Mouse (Mus musculus): ENCODE data around the gene AW551984. TPM values are rescaled to one million over a fixed set of nuclear protein-coding genes. Genes with fewer than 3 reads are reported as not detected.

Gene AW551984
- polyA plus RNA-seq, 1 experiment from 2014 or later, result 4.6 TPM

DNA sequence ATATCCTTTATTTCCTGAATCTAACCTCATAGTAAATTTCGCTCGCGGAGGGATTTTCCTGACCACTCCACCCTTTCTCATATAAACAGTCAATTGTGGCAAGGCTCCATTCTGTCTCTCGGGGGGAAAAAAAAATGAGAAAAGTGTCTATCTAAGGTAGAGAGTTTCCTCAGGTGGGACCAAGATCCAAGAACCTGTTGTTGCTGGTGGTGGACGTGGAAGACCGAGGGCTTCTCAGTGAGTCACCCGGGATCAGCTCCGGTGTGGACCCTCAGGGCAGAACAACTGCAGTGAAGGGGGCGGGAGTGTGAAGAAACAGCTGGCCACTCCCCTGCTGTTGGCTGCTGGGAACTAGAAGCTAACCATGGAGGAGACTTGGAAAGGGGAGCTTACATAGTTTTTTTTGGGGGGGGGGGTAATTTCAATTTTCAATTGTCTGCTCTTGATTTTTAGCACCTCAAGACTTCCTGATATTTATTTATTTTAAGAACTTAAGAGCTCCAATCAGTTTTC, 814 bp downstream of the AW551984 start:
- H3K4me2 ChIP-seq, result 0 out of 2 replicates have a peak overlapping the region, but pooled peaks have one; percentile 5
- H3K9ac ChIP-seq, result no peak overlapping the region
- no peak for ATAC-seq (ENCODE audit: insufficient read depth)
- no peak overlapping the region for H3K27ac ChIP-seq (replicated peaks)
- no peaks in the 10 kb centered on the region for H3K9me3 ChIP-seq (replicated peaks)
- no peaks in the 10 kb centered on the region for H3K36me3 ChIP-seq (replicated peaks)
- no peak overlapping the region for H3K4me3 ChIP-seq (replicated peaks)
- 3% methylated on average over 9 of the region's 9 CpGs for WGBS (ENCODE audit: insufficient replicate concordance)
- H3K4me1 ChIP-seq (replicated peaks), result no peaks in the 10 kb centered on the region
- H3K27me3 ChIP-seq, result peaks cover 17% of the 10 kb centered on the region

DNA sequence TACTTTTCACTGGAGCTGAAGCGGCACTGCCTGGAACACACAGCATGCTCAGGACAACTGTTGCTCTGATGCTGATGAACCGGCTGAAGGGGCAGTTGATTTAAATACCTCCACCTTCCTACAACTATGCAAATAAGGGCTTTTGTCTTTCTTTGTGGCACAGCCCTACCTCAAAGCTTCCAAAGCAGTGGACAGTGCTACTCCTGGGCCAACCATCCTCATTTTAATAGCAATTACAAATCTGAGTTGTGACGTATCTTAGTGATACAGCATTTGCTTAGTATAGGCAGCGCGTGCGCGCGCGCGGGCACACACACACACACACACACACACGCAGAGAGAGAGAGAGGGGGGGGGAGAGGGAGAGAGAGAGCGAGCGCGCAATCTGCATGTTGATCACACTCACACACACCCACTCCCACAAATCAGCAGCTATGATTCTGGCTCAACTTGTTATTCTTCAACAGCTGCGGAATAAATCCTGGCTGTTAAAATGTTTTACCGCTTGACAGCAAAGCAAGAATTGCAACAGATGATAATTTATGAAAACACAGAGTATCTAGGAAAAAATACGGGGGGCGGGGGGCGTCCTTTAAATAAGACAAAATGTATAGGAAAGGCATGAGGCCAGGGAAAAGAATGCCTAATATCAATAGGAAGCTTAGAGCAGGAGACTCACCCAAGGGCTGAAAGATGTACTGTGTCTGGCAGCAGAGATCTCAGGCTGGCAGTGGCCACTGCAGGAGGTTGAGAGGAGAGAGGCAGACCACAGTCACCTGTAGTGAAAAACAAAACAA, 1.5 kb downstream of the AW551984 start:
- no peaks in the 10 kb centered on the region for H3K36me3 ChIP-seq (replicated peaks)
- no peak overlapping the region for H3K4me3 ChIP-seq (replicated peaks)
- peaks cover 17% of the 10 kb centered on the region for H3K27me3 ChIP-seq
- H3K9me3 ChIP-seq (replicated peaks), result no peaks in the 10 kb centered on the region
- ATAC-seq (ENCODE audit: insufficient read depth), result no peak
- H3K9ac ChIP-seq, result no peak overlapping the region
- H3K27ac ChIP-seq (replicated peaks), result no peak overlapping the region
- H3K4me1 ChIP-seq (replicated peaks), result no peaks in the 10 kb centered on the region
- WGBS (ENCODE audit: insufficient replicate concordance), result 2% methylated on average over 19 of the region's 19 CpGs
- H3K4me2 ChIP-seq, result 0 out of 2 replicates have a peak overlapping the region, but pooled peaks have one; percentile 5

DNA sequence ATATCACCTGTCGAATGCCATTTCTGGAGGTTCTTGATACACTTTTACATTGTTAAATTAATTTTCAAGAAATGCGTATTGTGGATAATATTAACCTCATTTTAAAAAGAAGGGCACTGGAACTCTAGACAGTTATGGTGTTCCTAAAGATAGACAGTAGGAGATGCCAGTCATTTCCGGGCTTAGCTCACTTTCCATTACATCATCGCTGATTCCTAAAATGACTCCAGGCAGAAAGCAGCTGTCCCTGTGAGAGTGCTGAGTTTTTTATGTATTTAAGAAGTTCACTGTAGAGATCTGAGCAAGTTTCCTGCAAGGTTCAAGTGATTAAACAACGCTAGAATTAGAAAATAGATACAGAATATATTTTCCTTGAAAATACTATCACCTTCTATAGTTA, 27.2 kb downstream of the AW551984 start:
- Histone ChIP-seq H3K27ac (replicated peaks) (no peak overlapping the region), H3K4me2 (no peak overlapping the region), H3K9ac (no peak overlapping the region), H3K4me3 (replicated peaks) (no peak overlapping the region), H3K27me3 (no peaks in the 10 kb centered on the region), H3K36me3 (replicated peaks) (no peaks in the 10 kb centered on the region), H3K4me1 (replicated peaks) (no peaks in the 10 kb centered on the region), H3K9me3 (replicated peaks) (no peaks in the 10 kb centered on the region)
- 70% methylated on average over 5 of the region's 5 CpGs for WGBS (ENCODE audit: insufficient replicate concordance)
- no peak for ATAC-seq (ENCODE audit: insufficient read depth)

DNA sequence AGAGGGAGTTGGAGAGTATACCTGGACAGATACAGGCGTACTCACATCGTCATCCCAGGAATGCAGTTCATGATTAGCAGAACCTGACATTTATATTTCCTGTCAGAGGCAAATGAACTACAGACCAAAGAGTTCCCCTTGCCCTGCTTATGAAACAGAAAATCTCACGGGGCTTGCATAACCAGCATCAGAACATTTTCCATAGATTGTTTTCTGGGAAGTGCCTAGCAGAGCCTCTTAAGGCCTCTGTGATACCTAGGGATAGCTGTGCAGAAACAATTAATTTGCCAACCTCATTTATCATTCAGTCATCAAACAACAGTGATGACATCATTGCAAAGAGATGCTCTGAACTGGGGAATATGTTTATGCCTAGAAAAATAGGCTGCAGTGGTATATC, 28.7 kb downstream of the AW551984 start, which contains the start of gene Olfr959:
Olfr959 (minus strand) TSS at position 101 of the 400 bp plus-strand sequence.
- Histone ChIP-seq H3K9ac (no peak within 1 kb of the TSS), H3K4me1 (replicated peaks) (no peaks in the 10 kb centered on the region), H3K4me2 (no peak within 1 kb of the TSS), H3K27me3 (no peaks in the 10 kb centered on the region), H3K36me3 (replicated peaks) (no peaks in the 10 kb centered on the region), H3K9me3 (replicated peaks) (no peaks in the 10 kb centered on the region), H3K4me3 (replicated peaks) (no peak within 1 kb of the TSS), H3K27ac (replicated peaks) (no peak within 1 kb of the TSS)
- no peak for ATAC-seq (ENCODE audit: insufficient read depth)
- 53% methylated on average over 3 of the region's 3 CpGs for WGBS (ENCODE audit: insufficient replicate concordance)

DNA sequence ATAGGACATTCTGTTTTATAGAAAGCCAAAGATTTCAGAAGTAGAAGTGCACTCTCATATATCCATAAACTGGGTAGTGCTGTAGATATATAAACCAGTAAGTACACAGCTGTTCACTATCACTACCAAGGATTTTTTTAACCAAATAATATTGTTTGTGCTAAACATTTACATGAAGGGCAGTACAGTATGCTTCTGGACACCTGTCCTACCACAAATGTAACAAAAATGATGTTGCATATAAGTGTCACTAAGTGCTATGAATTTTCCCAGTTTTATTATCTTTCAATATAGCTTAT, 45.9 kb downstream of the AW551984 start:
- no peaks in the 10 kb centered on the region for H3K9me3 ChIP-seq (replicated peaks)
- no peaks in the 10 kb centered on the region for H3K4me1 ChIP-seq (replicated peaks)

DNA sequence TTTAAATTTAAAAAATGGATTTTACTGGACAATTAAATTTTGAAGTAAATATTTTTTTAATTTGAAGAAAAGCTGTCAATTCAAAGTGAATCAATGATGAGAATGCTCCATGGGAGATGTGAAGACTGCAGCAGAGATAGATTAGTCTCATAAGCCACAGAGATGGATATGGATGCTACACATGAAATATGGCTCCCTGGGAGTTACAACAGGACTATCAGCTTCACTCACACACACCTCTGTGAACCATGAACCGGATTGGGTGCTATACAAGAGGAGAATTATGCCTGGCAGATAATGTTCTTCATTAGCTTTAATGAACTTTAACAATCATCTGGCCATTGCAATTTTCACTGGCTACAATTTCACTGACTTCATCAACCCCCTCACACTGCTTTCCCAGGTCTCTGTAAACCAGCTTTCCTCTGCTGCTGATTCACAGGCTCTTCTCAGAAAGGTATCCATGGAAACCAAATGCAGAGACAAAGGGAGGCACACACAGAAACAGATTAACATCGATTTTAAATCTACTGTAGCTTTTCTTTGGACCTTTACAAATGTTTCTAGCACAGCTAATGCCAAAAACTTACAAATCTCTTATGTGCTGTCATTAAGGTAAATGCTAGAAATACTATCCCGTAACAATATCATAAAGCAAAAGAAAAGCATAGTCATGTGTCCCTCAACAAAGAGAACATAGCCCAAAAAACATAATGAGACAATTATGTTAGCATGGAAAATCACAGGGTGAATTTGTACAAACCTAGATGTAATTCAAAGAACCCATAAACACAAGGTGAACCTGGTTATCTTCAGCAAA, 46.5 kb downstream of the AW551984 start:
- no peak for ATAC-seq (ENCODE audit: insufficient read depth)
- H3K36me3 ChIP-seq (replicated peaks), result no peaks in the 10 kb centered on the region
- H3K9me3 ChIP-seq (replicated peaks), result no peaks in the 10 kb centered on the region
- H3K4me3 ChIP-seq (replicated peaks), result no peak overlapping the region
- H3K4me2 ChIP-seq, result no peak overlapping the region
- H3K4me1 ChIP-seq (replicated peaks), result no peaks in the 10 kb centered on the region
- 35% methylated on average over 3 of the region's 3 CpGs for WGBS (ENCODE audit: insufficient replicate concordance)
- no peaks in the 10 kb centered on the region for H3K27me3 ChIP-seq
- H3K9ac ChIP-seq, result no peak overlapping the region
- no peak overlapping the region for H3K27ac ChIP-seq (replicated peaks)

More for the DNA sequence above, 45.9 kb downstream of the AW551984 start:
- H3K4me2 ChIP-seq, result no peak overlapping the region
- no peak overlapping the region for H3K27ac ChIP-seq (replicated peaks)
- no peaks in the 10 kb centered on the region for H3K36me3 ChIP-seq (replicated peaks)
- no peak overlapping the region for H3K9ac ChIP-seq
- no peak overlapping the region for H3K4me3 ChIP-seq (replicated peaks)
- no peak for ATAC-seq (ENCODE audit: insufficient read depth)
- no peaks in the 10 kb centered on the region for H3K27me3 ChIP-seq

DNA sequence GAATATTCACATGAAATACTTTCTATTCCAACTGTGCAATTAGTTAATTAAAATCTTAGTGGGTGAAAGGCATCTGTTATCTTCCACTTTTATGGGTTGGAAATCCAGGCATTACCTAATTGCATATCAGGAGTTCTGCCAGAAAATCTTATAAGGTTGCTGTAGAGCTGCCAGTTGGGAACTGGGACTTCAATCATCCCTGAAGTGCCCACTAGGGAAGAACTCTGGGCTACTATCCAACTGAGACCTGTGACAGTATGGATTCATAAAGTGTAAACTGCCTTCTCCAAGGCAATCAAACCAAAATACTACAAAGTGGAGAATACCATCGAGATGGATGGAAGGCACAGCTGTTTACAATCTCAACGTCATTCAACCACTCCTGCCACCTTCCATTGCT, 50.3 kb downstream of the AW551984 start, which contains the start of gene Olfr958:
Olfr958 (minus strand) TSS at position 109 of the 400 bp plus-strand sequence.
- Histone ChIP-seq H3K4me1 (replicated peaks) (no peaks in the 10 kb centered on the region), H3K4me2 (no peak within 1 kb of the TSS), H3K9ac (no peak within 1 kb of the TSS), H3K27me3 (no peaks in the 10 kb centered on the region), H3K9me3 (replicated peaks) (no peaks in the 10 kb centered on the region), H3K4me3 (replicated peaks) (no peak within 1 kb of the TSS), H3K27ac (replicated peaks) (no peak within 1 kb of the TSS), H3K36me3 (replicated peaks) (no peaks in the 10 kb centered on the region)
- 32% methylated on average over 2 of the region's 2 CpGs for WGBS (ENCODE audit: insufficient replicate concordance)
- ATAC-seq (ENCODE audit: insufficient read depth), result no peak

DNA sequence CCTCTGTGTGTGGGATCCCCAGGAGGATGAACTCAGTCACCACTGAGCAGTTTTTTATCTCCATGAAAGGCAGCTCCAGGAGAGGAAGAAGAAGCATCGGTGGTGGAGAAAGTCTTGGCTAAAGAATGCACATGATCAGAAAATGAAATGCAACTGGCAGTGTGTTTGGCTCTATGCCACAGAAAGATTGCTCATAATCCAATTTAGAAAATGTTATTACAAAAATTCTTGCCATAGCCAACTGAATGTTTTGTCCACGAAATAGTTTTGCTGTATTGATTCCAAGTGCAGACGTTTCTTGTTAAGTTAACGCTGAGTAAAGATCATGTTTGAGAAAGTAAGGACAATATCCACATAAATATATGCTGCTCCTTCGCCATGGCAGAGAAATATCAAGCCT, 53.4 kb downstream of the AW551984 start:
- Histone ChIP-seq H3K36me3 (replicated peaks) (no peaks in the 10 kb centered on the region), H3K9me3 (replicated peaks) (no peaks in the 10 kb centered on the region), H3K27ac (replicated peaks) (no peak overlapping the region), H3K9ac (no peak overlapping the region), H3K4me1 (replicated peaks) (no peaks in the 10 kb centered on the region), H3K4me2 (no peak overlapping the region), H3K4me3 (replicated peaks) (no peak overlapping the region), H3K27me3 (no peaks in the 10 kb centered on the region)
- ATAC-seq (ENCODE audit: insufficient read depth), result no peak
- 64% methylated on average over 5 of the region's 5 CpGs for WGBS (ENCODE audit: insufficient replicate concordance)

Other genes starting within 250 kb of the AW551984 start
- not detected in 2 replicates for gene Olfr951, start 217.0 kb downstream of the AW551984 start, polyA plus RNA-seq (2015; fragmentation: Nextera tagmentation; extraction: Ambion mirVana)
- not detected in 2 replicates for gene Olfr952, start 177.3 kb downstream of the AW551984 start, polyA plus RNA-seq (2015; fragmentation: Nextera tagmentation; extraction: Ambion mirVana)
- not detected in 2 replicates for gene Olfr954, start 147.7 kb downstream of the AW551984 start, polyA plus RNA-seq (2015; fragmentation: Nextera tagmentation; extraction: Ambion mirVana)
- gene Olfr955, start 132.5 kb downstream of the AW551984 start, polyA plus RNA-seq (2015; fragmentation: Nextera tagmentation; extraction: Ambion mirVana), result not detected in 2 replicates
- gene Olfr44, start 110.4 kb downstream of the AW551984 start, polyA plus RNA-seq (2015; fragmentation: Nextera tagmentation; extraction: Ambion mirVana), result not detected in 2 replicates
- gene Olfr957, start 88.6 kb downstream of the AW551984 start, polyA plus RNA-seq (2015; fragmentation: Nextera tagmentation; extraction: Ambion mirVana), result not detected in 2 replicates
- gene Olfr958, start 50.3 kb downstream of the AW551984 start, polyA plus RNA-seq (2015; fragmentation: Nextera tagmentation; extraction: Ambion mirVana), result not detected in 2 replicates
- not detected in 2 replicates for gene Olfr959, start 28.8 kb downstream of the AW551984 start, polyA plus RNA-seq (2015; fragmentation: Nextera tagmentation; extraction: Ambion mirVana)
- not detected in 2 replicates for gene Olfr148, start 6.3 kb upstream of the AW551984 start, polyA plus RNA-seq (2015; fragmentation: Nextera tagmentation; extraction: Ambion mirVana)
- not detected in 2 replicates for gene Olfr960, start 17.0 kb upstream of the AW551984 start, polyA plus RNA-seq (2015; fragmentation: Nextera tagmentation; extraction: Ambion mirVana)
- gene Olfr961, start 40.7 kb upstream of the AW551984 start, polyA plus RNA-seq (2015; fragmentation: Nextera tagmentation; extraction: Ambion mirVana), result not detected in 2 replicates
- not detected in 2 replicates for gene Olfr963, start 62.8 kb upstream of the AW551984 start, polyA plus RNA-seq (2015; fragmentation: Nextera tagmentation; extraction: Ambion mirVana)
- not detected in 2 replicates for gene Olfr149, start 102.7 kb upstream of the AW551984 start, polyA plus RNA-seq (2015; fragmentation: Nextera tagmentation; extraction: Ambion mirVana)
- gene Olfr965, start 107.0 kb upstream of the AW551984 start, polyA plus RNA-seq (2015; fragmentation: Nextera tagmentation; extraction: Ambion mirVana), result not detected in 2 replicates
- gene Olfr150, start 126.6 kb upstream of the AW551984 start, polyA plus RNA-seq (2015; fragmentation: Nextera tagmentation; extraction: Ambion mirVana), result not detected in 2 replicates
- gene Olfr967, start 141.8 kb upstream of the AW551984 start, polyA plus RNA-seq (2015; fragmentation: Nextera tagmentation; extraction: Ambion mirVana), result not detected in 2 replicates
- gene Olfr968, start 178.8 kb upstream of the AW551984 start, polyA plus RNA-seq (2015; fragmentation: Nextera tagmentation; extraction: Ambion mirVana), result not detected in 2 replicates
- not detected in 2 replicates for gene Olfr969, start 186.5 kb upstream of the AW551984 start, polyA plus RNA-seq (2015; fragmentation: Nextera tagmentation; extraction: Ambion mirVana)
- not detected in 2 replicates for gene Olfr970, start 204.5 kb upstream of the AW551984 start, polyA plus RNA-seq (2015; fragmentation: Nextera tagmentation; extraction: Ambion mirVana)
- gene Olfr971, start 232.5 kb upstream of the AW551984 start, polyA plus RNA-seq (2015; fragmentation: Nextera tagmentation; extraction: Ambion mirVana), result not detected in 2 replicates